Comparison of ENCODE assay signal across 16 mouse cellular contexts in the genomic region with DNA sequence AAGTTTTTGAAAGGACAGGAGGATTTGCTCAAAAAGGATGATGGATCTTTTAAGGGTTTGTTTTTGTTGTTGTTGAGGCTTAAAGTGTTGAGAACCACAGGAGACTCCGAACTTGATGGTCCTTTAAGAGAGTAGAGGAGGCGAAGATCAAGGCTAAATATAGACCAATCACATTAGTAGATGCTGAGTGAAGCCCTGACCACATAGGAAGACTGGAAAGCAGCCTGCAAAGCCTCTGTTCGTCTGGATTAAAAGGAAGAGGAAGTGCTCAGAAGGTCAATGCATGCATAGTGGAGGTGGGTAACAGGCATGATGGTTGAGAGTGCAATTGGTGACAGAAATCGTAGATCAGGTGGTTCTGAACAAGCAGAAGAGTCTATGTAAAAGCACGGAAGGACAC. TPM values are rescaled to one million over a fixed set of nuclear protein-coding genes. Genes with fewer than 3 reads are reported as not detected.
A peak's percentile ranks its signal among the peaks of the same experiment; 100 is the strongest.
DNase-seq lines count a peak whose midpoint lies in the region; ATAC-seq and TF ChIP-seq lines count a peak whose summit lies in the region.
"Had no signal": no experiment of that assay in that cellular context is flagged by ENCODE, and none has a peak within 500 bp of the region (broad histone marks: within the 10 kb centered on the region; RNA-seq: fewer than 3 reads in every experiment).

No protein-coding gene starts in this region.

- no peak for TF ChIP-seq EP300 in lung, postnatal 0 days (IDR thresholded peaks at IDR 0.05)

- no peaks in the 10 kb centered on the region for H3K27me3 ChIP-seq in heart, embryonic 14.5 days (ENCODE audit: control insufficient read depth, insufficient read depth, low read length)
- no peaks in the 10 kb centered on the region for H3K27me3 ChIP-seq in lung, postnatal 0 days (replicated peaks; ENCODE audit: insufficient read depth, low read length)
- H3K27me3 ChIP-seq: hindbrain, embryonic 15.5 days had no signal

- H3K9me3 ChIP-seq in heart, embryonic 14.5 days (ENCODE audit: control insufficient read depth, low read length): no peaks in the 10 kb centered on the region
- no peaks in the 10 kb centered on the region for H3K9me3 ChIP-seq in lung, postnatal 0 days (ENCODE audit: low read length)
- H3K9me3 ChIP-seq: hindbrain, embryonic 15.5 days; limb, embryonic 10.5 days; liver, embryonic 15.5 days had no signal

- peak overlapping the region; percentile 63 for H3K9ac ChIP-seq in heart, embryonic 14.5 days (ENCODE audit: low read length)
- H3K9ac ChIP-seq in lung, postnatal 0 days (replicated peaks; ENCODE audit: low read depth): no peak overlapping the region
- H3K9ac ChIP-seq: hindbrain, embryonic 15.5 days; liver, embryonic 15.5 days had no signal

- no peaks in the 10 kb centered on the region for H3K36me3 ChIP-seq in heart, embryonic 14.5 days (ENCODE audit: control insufficient read depth, insufficient read depth, low read length)
- H3K36me3 ChIP-seq in lung, postnatal 0 days (ENCODE audit: insufficient read depth, low read length): no peaks in the 10 kb centered on the region
- H3K36me3 ChIP-seq: hindbrain, embryonic 15.5 days; limb, embryonic 10.5 days; liver, embryonic 15.5 days had no signal

- intact Hi-C loops in heart, postnatal 25 days (cut with DNase I): no loop called here
- intact Hi-C loops in left cerebral cortex, postnatal 4 days (cut with DNase I): loop anchor here (10.0 kb wide), 1 partner anchor 194 kb away; no protein-coding TSS in a partner anchor

- peak overlapping the region; percentile 67 for H3K4me2 ChIP-seq in heart, embryonic 14.5 days (ENCODE audit: low read length)
- H3K4me2 ChIP-seq in lung, postnatal 0 days (replicated peaks; ENCODE audit: low read depth, low read length): no peak overlapping the region
- H3K4me2 ChIP-seq: hindbrain, embryonic 15.5 days; liver, embryonic 15.5 days; midbrain, embryonic 11.5 days had no signal

- peak overlapping the region; percentile 31 to 45 for H3K4me3 ChIP-seq in heart, embryonic 14.5 days (ENCODE audit: control insufficient read depth in 1 of 2, insufficient read depth in 1 of 2, low read depth in 1 of 2, low read length in 2 of 2)
- H3K4me3 ChIP-seq in lung, postnatal 0 days (ENCODE audit: low read depth, low read length): no peak overlapping the region
- H3K4me3 ChIP-seq: hindbrain, embryonic 15.5 days; limb, embryonic 10.5 days; liver, embryonic 15.5 days had no signal

- ATAC-seq in heart, embryonic 14.5 days (ENCODE audit: insufficient number of reproducible peaks, insufficient read depth, low FRiP score, low read depth): no peak
- no peak for ATAC-seq in lung, postnatal 0 days
- peak; percentile 24 for ATAC-seq in activated CD4-positive, CD25-positive, alpha-beta regulatory T cell, adult 4 months
- ATAC-seq in hematopoietic stem cell, adult 5-6 weeks (replicated peaks in 1 of 2; ENCODE audit: insufficient read depth in 1 of 2, low FRiP score in 2 of 2, low TSS enrichment in 1 of 2, low read depth in 1 of 2, poor library complexity in 2 of 2, severe bottlenecking in 2 of 2): peak; percentile 60 to 72

- TF ChIP-seq CTCF in lung, postnatal 0 days (IDR thresholded peaks at IDR 0.05): no peak

- WGBS in heart, embryonic 14.5 days: 23% methylated on average over 5 of the region's 5 CpGs
- 41% methylated on average over 5 of the region's 5 CpGs for WGBS in lung, postnatal 0 days

- peak overlapping the region; percentile 63 to 85 for H3K27ac ChIP-seq in heart, embryonic 14.5 days (replicated peaks in 1 of 2; ENCODE audit: control insufficient read depth in 1 of 2, insufficient read depth in 1 of 2, low read depth in 2 of 2, low read length in 2 of 2)
- H3K27ac ChIP-seq in lung, postnatal 0 days (ENCODE audit: low read length): no peak overlapping the region
- H3K27ac ChIP-seq: hindbrain, embryonic 15.5 days; limb, embryonic 10.5 days; liver, embryonic 15.5 days had no signal

- H3K4me1 ChIP-seq in heart, embryonic 14.5 days (ENCODE audit: control insufficient read depth in 2 of 2, insufficient read depth in 2 of 2, low read length in 2 of 2): peaks cover 6 to 28% of the 10 kb centered on the region in 2 experiments
- H3K4me1 ChIP-seq in lung, postnatal 0 days (ENCODE audit: insufficient read depth, low read depth, low read length): no peaks in the 10 kb centered on the region; the same call in 1 of the 2 replicates
- H3K4me1 ChIP-seq: liver, embryonic 15.5 days had no signal

- no peak for DNase-seq in heart, postnatal 25 days (ENCODE audit: low spot score)
- peak; percentile 15 for DNase-seq in lung, postnatal 36 days
- DNase-seq in lung, postnatal 0 days (ENCODE audit: low spot score): no peak
- DNase-seq in left cerebral cortex, postnatal 4 days: no peak
- DNase-seq in frontal cortex, postnatal 36 days (ENCODE audit: low spot score in 2 of 2): no peak
- DNase-seq: cerebellum, adult 11-12 months; gastrocnemius, postnatal 25 days; right cerebral cortex, postnatal 25 days; thymus, postnatal 4 days had no signal

RNA-seq across cellular contexts. Expression of a gene that starts 4.8 kb away (rescaled TPM):
- 61.0 and 69.3 TPM in 2 replicates for polyA plus RNA-seq in heart, embryonic 14.5 days (2014; fragmentation: Nextera tagmentation; extraction: Ambion mirVana)
- 10 to 100 TPM; 18.9 to 19.3 TPM for total RNA-seq in heart, postnatal 25 days (2021)
- polyA plus RNA-seq in lung, postnatal 0 days (2015; fragmentation: Nextera tagmentation; extraction: Ambion mirVana): 101 and 107 TPM in 2 replicates
- polyA plus RNA-seq in activated CD4-positive, CD25-positive, alpha-beta regulatory T cell, adult 4 months (2017; shearing (Covaris generic)): 1 to 10 TPM; 5.6 to 6.1 TPM
- total RNA-seq in hematopoietic stem cell, adult 5-6 weeks (2017): 13.3 and 18.3 TPM in 2 replicates
- total RNA-seq in left cerebral cortex, postnatal 4 days (2021): 100 to 1,000 TPM; 138 to 165 TPM

Comparison
In these comparisons a context has a peak if more than half of its experiments do, and no peak if none do; other contexts are left out.
1. ATAC-seq: peak in activated CD4-positive, CD25-positive, alpha-beta regulatory T cell, adult 4 months (single experiment) and hematopoietic stem cell, adult 5-6 weeks (2 of 2); none in heart, embryonic 14.5 days (single experiment) and lung, postnatal 0 days (single experiment).